Mouse (Mus musculus) hindlimb bud, embryonic 11.5 days (tissue): ENCODE results near the gene Ttll7.

Experiments
- DNase-seq: peaks from one replicate; pipeline ENCODE4 v3.0.0-alpha.2; 2012; ENCODE audit warnings: low read depth, low spot score; ENCODE audit errors: extremely low spot score

The Ttll7 gene

GRCm38 (mm10) chr3:146851966-146852891 lies at the start of gene Ttll7:
Ttll7 (plus strand) TSS chr3:146852367.
- DNase-seq, result peak; percentile 69

GRCm38 (mm10) chr3:146812041-146812878 lies 39.9 kb upstream of the Ttll7 start:
- no peak for DNase-seq

- peak; percentile 53 for DNase-seq
Measured at GRCm38 (mm10) chr3:146812901-146813393, 39.2 kb upstream of the Ttll7 start, which contains the start of gene Prkacb. Prkacb (minus strand) TSS chr3:146812990.

- no peak for DNase-seq
Measured at GRCm38 (mm10) chr3:146813624-146814023, 38.5 kb upstream of the Ttll7 start.

GRCm38 (mm10) chr3:146820718-146821117 lies 31.4 kb upstream of the Ttll7 start:
- DNase-seq, result no peak

GRCm38 (mm10) chr3:146842766-146843165 lies 9.4 kb upstream of the Ttll7 start:
- DNase-seq, result no peak

- DNase-seq, result no peak
Measured at GRCm38 (mm10) chr3:146843470-146843869, 8.7 kb upstream of the Ttll7 start.

- no peak for DNase-seq
Measured at GRCm38 (mm10) chr3:146846237-146846636, 5.9 kb upstream of the Ttll7 start.

- no peak for DNase-seq
Measured at GRCm38 (mm10) chr3:146848112-146848511, 4.1 kb upstream of the Ttll7 start.

- DNase-seq, result no peak
Measured at GRCm38 (mm10) chr3:146849360-146849759, 2.8 kb upstream of the Ttll7 start.

- no peak for DNase-seq
Measured at GRCm38 (mm10) chr3:146854473-146855087, 2.4 kb downstream of the Ttll7 start.

GRCm38 (mm10) chr3:146857373-146857772 lies 5.2 kb downstream of the Ttll7 start:
- no peak for DNase-seq

GRCm38 (mm10) chr3:146860308-146860707 lies 8.1 kb downstream of the Ttll7 start:
- DNase-seq, result no peak

- DNase-seq, result no peak
Measured at GRCm38 (mm10) chr3:146866563-146866962, 14.4 kb downstream of the Ttll7 start.

- DNase-seq, result no peak
Measured at GRCm38 (mm10) chr3:146871954-146872353, 19.8 kb downstream of the Ttll7 start.

GRCm38 (mm10) chr3:146875929-146876328 lies 23.8 kb downstream of the Ttll7 start:
- no peak for DNase-seq

GRCm38 (mm10) chr3:146893931-146894330 lies 41.8 kb downstream of the Ttll7 start:
- no peak for DNase-seq

- no peak for DNase-seq
Measured at GRCm38 (mm10) chr3:146896581-146896980, 44.4 kb downstream of the Ttll7 start.

GRCm38 (mm10) chr3:146900094-146900493 lies 47.9 kb downstream of the Ttll7 start:
- DNase-seq, result no peak

- no peak for DNase-seq
Measured at GRCm38 (mm10) chr3:146901729-146902128, 49.6 kb downstream of the Ttll7 start.

- DNase-seq, result no peak
Measured at GRCm38 (mm10) chr3:146905606-146906005, 53.4 kb downstream of the Ttll7 start.
